Mouse (Mus musculus) lung, postnatal 36 days (tissue): ENCODE data around the gene Il18rap.

Experiments used
- DNase-seq: peaks from one replicate; pipeline ENCODE4 v3.0.0; 2022; ENCODE audit warnings: mixed read lengths

Il18rap gene

DNA sequence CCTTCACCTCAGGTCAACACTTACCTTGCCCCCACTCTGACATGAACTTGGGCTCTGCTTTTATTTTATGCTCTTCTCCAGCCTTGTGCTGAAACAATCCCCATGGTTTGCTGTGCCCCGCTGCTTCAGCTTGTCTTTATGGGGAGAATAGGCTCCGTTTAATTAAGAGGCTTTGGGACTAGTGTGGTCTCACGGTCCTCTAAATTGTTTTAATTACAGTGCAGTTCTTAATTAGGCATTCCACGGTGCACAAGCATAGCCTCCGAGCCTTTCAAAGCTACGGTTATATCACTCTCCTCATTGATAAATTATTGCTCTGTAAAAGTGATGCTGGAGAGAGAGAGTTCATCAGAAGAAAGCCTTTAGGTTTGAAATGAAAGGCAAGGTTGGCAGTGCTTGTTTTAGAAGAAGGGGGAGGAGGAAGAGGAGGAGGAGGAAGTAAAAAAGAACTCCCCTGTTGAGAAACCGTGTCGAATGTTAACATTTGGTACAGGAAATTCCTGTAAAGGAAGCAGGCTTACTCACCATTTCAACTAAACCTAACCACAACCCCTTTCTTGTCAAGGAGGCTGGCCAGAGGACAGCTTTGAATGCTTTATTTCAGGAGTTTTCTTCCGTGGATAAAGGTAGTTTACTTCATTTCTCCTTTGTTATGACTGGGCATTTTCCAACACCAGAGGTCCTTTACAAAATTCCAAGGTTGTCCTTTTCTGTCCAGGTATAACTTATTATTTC is at the start of gene Il18rap:
TSS of gene Il18rap (plus strand) at position 512 of the 735 bp plus-strand sequence.
- peak; percentile 51 for DNase-seq

DNA sequence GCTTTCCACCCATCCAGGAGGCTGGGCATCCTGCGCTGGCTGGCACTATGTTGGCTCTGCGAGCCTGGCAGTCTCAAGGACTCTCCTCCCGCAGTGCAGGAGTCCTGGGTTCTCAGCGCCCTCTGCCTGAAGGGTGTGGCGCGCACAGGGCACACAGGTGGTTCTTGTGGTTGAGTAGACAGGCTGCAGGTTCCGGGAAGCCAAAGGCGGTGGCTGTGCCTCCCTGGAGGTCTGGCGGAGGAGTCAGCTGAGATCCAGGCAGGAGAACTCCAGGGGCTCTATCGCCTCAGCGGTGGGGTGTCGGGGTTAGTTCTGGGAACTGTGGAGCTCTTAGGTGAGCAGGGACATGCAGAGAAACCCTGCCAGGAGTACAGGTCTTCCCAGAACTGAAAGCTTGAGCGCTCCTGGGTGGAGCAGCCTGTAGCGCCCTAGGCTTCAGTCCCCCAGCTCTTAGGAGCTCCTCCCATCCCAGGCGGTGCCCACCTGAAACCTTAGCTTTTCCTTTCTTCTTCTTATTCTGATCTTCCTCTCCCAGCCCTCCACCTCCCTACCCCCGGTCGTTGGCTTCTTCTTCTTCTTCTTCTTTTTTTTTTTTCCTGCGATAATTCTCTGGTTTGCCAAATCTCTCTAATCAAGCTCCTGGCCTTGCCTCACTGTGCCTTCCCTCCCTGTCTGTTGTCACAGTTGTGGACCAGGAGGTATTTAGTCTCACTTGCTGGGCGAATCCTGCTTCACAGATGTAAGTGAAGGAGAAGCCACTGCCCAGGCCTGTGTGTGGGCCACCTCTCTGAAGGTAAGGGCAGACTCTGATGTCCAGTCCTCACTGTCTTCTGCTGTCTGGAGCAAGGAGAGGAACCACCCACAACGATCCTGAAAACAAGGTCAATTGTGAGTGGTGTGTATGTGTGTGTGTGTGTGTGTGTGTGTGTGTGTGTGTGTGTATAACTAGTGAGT is 49.4 kb upstream of the Il18rap start, which contains the start of gene Il18r1:
TSS of gene Il18r1 (plus strand) at position 76 of the 954 bp plus-strand sequence.
- peak; percentile 88 for DNase-seq

DNA sequence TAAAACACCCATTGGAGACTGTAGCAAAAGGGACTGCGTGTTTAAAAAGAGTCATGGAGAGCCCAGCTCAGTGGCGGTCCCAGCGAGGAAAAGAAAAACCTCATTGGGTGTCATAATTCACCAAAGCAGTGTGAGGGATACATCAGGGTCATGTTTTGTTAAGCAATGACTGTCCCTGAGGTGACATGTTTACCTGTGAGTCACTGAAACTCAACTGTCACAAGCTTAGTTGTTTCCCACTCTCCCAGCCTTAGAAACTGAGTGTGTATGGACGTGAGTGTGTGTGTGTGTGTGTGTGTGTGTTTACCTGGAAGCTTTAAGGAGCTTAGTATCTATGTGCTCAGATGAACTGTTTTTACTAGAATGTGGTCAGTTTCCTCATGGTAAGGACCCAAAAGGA is 47.9 kb upstream of the Il18rap start:
- DNase-seq: no peak

DNA sequence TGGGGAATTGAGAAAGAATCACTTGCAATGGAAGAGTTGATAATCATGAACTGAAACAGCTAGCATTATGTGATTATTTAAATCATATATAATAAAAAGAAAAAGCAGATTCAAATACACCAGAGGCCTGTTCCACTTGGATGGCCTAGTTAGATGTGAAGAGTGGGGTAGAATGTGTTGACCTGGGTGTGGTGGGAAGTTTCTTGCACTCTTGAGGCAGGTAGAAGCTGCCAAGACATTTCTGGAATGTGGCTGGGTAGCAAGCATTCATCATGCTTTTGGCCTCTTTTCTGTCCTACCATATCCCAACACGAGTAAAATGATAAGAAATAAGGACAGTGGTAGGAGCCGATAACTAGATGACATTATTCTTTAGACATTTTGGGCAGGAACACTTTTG is 46.4 kb upstream of the Il18rap start:
- DNase-seq: peak; percentile 73

DNA sequence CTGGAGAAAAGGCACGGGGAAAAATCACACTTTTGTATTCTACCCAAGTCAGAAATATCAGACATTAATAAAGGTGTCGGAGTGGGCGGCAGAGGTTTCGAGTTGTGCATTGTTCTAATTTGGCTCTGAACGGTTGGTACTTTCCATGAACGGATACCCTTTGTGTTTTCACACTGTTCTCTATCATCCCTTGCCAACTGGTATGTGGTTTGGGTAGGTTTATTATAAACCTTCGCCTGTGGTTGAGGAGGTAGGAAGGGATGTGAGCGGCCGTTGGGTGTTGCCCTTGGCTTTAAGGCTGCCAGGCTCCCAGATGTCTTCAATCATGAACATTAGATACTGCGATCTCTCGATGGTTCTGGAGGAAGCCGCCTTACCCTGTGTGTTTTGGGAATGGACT is 45.3 kb upstream of the Il18rap start:
- DNase-seq: no peak

DNA sequence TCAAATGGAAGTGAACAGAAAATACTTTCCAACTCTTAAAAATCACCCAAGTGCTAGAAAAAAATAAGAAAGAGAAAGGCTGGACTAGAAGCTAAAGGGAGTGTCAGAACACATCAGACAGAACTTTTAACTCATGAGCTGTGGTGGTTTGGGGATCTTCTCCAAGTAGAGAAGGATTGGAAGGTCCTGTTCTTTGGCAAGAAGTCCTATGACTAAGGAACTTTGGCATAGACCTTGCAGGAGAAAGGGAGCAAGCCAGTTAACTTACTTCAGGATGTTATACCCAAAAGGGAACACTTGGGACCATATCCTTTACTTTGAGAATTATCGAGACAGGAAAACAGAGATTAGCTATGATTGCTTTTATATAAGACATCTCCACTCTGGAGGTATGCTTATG is 42.8 kb upstream of the Il18rap start:
- DNase-seq: no peak

DNA sequence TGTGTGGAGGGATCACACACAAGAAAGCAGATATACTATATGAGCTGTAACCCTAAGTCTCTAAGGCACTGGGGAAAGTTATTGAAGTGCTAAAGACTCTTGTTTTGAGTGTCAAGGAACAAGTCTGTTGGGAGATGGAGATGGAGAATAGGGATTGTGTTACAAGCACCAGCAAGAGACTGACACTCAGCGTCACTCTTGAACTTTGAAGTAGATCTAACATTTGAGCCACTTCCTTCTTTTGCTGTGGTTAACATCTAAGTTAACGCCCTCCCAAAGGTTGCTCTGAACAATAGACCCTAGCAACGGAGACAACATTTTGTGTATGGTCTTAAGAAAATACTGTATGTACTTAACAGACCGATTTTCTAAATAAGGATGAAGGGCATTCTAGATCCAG is 41.5 kb upstream of the Il18rap start:
- peak; percentile 59 for DNase-seq

DNA sequence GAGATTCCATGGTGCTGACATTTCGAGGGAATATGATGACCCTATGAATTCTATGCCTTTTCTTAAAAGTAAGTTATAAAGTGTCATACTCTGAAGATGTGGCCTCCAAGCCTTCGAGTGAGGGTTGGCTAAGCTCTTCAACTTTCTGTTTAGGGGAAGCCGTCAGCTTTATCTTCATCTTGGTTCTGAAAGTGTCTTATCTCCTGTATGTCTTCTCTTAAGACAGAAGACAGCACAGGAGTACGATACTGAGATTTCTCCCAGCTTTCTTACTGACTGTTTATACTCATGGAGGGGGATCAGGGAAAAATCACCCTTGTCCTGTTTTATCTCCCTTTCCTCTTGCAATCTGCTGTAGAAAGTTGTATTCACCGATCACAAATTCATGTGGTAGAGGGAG is 40.8 kb upstream of the Il18rap start:
- DNase-seq: no peak

DNA sequence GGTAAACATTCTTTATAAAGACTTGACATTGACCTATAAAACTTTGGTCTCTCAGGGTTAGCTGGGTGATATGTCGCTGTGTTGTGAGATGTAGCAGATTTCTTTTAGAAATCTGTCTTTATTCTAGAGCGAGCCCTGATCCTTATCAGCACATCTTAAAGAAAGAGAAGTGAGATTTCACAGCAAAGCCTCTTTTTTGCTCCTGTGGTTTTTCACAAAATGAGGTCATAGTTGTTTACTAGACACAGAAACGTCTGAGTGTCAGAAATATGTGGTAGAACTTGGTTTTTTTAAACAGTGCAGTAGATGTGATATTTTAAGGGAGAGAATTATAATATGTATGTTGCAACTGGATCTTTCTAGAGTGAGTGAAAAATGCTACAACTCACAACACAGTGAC is 39.5 kb upstream of the Il18rap start:
- DNase-seq: peak; percentile 37

DNA sequence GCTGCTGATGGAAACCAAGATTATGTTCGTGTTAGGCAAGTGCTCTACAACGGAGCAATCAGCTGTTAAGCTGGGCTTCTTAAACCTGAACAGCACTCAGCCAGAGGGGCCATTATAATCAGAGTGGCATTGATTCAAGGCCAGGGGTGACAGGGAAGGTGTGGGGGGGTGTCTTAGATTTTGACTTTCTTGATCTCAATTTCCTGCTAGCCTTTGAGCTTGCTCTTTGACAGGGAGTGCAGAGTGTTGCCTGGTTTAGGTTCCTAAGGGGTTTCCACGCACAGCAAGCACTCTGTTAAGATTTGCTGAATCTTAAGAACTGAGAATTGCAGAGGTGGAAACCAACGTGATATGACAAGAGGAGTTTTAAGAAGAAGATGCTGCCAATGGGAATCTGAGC is 38.4 kb upstream of the Il18rap start:
- no peak for DNase-seq

DNA sequence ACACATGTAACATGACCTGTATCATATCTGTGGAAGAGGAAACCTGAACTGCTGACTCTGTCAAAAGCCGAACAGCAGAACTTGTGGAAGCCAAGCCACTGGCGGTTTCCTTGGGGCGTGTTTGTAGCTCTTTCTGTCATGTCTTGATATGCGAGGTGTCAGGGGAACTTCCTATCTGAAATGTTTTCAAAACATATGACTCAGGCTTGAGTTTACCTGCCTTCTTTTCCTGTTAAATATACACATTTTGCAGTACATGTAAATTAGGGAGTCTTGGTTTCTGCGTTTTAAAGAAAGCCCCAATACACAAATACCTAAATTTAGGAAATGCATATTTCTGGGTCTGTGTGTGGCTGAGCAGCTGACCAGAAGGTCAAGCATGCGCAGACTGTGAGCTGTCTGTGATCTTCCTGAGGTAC is 35.6 kb upstream of the Il18rap start:
- no peak for DNase-seq

DNA sequence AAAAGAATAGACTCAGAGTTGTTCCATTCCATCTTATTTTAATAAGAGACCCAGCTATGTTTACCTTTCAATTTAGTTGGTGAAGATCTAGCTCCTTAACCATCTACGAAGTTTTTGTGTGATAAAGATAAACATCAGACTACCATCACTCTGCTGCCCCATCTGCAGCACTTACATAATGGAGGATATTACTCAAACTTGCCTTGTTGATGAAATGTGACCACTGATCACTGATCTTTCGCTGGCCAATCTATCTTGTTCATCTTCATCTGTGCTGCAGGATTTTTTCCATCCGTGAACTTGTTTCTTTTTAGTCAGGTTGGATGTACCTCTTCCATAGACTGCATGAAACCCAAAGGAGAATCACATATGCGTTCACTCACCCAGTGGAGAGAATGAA is 20.6 kb upstream of the Il18rap start:
- no peak for DNase-seq

DNA sequence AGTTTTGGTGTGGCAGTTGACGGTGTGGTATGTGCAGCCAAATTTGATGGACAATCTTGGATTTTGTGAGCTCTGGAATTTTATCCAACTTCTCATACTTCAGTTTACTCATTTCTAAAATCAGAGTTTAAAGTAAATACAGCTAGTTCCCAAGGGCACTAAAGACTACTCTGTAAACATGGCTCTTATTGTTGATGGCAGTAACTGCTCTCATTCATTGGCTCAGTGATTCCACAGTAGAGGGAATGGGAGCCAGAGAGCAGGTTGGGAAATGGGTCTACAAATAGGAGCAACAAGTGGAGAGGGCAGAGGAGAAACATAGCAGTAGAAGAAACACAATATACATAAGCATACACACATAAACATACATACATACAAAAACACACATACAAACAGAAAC is 15.5 kb upstream of the Il18rap start:
- DNase-seq: peak; percentile 31

DNA sequence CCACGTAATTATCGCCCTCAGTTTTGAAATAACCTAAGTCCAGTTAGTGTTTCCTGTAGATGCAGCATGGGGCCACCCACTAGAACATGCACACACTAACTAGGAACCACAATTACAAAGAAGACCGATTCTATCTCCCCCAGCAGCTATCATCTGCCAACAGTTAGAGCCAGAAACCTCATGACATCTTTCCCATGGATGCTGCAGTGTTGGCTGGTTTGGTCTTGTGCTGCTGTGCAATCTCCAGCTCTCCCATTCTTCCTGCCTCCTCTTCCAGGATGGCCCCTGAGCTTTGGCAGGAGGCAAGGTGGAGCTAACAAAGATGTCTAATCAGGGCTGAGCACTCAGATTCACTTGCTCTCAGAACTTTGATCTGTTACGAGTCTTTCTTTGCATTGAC is 14.0 kb upstream of the Il18rap start:
- DNase-seq: no peak

DNA sequence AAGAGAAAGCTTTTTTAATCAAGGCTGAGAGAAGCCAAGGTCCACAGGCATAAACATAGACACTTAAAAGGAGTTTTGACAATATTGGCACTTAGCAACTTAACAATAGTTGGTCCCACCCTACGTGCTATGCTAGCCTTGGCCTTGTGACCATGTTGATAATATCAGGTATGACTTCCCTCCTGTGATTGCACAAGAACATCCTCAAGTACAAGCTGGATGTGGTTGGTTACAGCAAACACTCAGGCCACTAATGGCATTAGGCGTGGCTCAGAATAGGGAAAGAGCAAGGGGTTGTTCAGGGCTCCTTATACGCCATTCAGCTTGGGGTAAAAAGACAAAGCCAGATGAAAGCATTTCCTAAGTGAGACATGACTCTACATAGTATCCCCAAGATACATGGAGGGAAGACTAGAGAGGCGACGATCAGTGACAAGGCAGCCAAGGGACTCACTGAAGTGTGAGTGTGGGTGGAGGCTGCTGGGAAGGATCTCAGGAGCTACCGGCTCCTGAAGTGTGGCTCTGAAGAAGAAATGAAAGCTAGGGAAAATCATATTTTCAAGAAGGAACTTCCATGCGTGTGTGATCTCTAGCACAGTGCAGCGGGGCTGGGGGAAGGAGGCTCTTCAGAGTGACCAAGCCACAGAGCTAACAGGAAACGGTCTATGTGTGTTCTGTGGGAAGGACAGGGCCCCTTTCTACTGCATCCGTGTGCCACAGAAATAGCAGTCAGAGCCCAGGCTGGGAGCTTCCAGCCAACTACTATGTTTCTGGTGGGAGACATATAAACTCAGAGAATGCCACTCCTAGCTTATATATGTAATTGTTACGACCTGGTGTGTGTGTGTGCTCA is 13.4 kb upstream of the Il18rap start:
- DNase-seq: peak; percentile 76

DNA sequence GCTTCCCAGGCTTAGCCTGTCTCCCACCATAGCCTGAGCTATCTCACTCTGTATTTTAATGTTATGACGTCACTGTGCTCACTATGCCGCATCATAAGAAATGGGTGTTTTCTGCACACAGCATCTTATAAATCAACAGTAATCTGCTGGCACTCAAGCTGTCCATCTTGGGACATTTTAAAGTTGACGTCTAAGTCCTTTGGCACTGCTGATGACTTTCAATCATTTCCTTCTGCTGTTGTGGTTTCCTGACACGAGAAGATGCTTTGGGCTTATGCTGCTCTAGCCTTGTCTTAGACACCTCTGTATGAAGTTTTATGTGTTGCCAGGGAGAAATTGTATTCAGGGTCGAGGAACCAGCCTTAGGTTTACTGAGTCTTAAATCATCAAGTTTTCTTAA is 10.6 kb upstream of the Il18rap start:
- DNase-seq: no peak

DNA sequence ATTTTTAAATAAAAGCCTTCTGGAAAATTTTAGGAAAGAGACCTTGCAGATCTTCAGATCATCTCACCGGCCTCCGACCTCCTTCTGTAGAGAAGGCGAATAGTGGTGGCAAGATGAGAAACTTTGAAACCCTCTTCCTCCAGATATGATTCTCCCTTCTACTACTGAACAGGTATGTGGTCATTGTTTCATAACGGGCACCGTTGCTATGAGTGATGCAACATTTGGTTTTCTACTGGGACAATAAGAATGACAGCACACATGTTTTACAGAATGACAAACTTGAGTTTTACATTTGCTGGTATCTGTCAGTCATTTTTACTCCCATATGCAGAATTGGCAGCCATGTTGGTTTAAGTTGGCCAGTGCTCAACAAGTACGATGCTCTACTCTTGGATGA is 1.2 kb downstream of the Il18rap start:
- no peak for DNase-seq

DNA sequence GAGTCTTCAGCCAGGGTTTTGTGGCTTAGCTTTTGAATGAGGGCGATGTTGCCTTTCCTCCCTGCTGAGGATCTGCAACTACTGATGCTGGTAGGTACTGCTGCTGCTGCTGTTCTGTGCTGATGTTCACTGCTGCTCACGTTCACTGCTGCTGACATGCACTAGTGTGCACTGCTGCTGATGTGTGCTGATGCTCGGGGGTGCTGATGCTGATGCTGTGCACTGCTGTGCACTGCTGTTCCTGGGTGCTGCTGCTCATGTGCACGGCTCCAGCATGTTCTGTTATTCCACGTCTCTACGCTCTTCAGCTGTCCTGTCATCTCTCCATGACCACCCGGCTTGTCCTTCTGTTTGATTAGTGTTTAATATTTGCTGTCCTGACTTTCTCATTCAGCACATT is 7.8 kb downstream of the Il18rap start:
- no peak for DNase-seq

DNA sequence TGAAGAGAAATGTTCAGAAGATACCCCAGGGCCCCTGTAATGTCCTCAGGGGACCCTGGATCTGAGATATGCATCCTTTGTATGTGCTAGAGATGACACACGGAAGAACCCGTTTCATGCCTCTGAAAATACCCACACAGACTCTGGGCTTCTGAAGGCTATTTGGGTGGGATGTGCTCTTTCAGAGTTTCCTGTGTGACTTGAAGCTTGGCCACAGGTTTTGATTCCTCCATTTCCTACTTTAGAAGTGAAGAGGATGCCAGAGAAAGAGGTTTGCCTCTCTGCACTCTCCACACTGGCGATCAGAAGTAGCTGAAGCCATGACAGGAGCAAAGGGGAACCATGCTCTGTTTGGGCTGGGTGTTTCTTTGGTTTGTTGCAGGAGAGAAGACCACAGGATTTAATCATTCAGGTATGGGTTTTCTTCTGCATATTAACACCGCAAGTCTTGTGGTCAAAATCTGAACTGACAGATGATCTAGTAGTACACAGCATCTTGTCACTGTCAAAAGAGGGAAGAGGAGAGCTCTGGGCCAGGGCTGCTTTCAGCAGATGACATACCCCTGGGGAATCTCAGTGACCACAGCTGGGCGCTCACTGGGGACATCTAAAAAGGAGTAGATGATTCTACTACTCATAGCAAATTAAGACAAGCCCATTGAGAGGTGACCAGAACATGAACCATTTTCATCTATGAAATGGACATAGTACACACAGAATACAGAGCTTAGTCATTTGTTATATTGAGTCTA is 9.0 kb downstream of the Il18rap start:
- no peak for DNase-seq

DNA sequence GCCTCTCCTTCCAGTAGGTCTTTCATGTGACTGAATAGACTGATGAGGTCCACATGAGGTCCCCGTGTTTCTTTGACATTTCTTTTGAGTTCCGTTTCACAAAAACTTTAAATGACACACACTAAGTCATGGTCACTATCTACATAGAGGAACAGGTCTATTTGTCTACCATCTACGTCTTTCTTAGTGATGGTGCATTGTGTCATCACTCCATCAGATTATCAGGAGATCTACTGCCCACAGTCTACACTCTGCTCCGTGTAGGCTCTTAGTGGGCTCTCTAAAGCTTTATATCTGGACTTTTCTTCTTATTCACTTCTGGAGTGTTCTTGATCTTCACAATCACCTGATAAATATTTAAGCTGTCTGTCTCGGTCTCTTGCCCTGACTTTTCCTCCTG is 14.1 kb downstream of the Il18rap start:
- no peak for DNase-seq

DNA sequence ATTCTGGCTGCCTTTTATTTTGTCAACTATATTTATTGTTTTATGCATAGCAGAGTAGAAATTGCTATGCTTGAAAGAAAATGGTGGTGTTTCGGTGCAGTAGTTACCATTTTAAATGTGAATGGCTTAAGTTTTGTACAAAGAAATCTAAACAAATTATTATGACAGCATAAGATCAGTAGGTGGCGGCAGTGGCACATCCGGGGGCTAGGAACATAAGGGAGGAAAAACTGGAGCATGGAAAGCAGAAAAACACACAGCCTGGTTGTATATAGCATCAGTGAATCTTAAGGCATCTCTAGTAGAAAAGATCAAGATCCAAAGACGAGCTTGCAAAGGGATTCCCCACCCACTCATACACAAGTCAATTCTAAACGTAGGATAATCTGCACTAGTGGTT is 22.4 kb downstream of the Il18rap start:
- peak; percentile 5 for DNase-seq

DNA sequence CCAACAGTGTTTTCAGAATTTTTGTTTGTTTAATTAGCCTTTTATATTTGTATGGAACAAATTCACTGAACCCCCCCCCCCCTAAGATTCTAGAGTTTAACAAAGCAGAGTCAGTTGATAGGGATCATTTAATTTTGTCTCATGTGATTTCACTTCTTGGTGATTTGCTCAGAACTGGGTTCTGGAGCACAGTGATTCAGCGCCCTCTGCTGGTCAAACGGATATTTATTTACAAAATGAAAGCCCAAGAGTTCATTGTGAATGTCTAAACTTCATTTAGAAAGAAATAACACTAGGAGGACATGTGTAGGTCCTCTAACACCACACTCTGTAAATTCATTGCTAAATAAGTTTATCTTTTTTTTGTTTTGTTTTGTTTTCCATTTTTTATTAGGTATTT is 29.5 kb downstream of the Il18rap start:
- peak; percentile 85 for DNase-seq
